Mouse (Mus musculus) frontal cortex, postnatal 14 days (tissue): ENCODE data around the gene Ptk6.

Experiments used
- DNase-seq, 2 experiments: peaks; one replicate each; pipeline ENCODE4 v3.0.0; 2022; ENCODE audit warnings: low spot score in 2 of 2

Gene Ptk6

DNA sequence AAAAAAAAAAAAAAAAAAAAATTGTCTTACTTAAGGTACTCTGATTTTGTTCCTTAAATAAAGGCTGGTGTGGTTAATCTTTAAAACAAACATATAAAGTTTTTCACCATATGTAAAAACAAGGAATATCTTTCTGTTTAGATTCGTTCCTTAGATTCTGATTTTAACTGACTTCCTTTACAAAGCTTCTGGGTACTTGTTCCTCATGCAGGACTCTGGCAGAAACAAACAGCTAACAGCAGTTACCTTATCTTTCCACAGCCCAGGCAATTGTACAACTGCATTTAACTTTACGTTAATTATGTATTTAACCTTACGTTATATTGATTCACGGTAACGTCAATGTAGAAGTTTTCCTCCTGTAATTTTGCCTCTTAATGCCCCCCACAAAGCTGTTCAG lies 36.1 kb downstream of the Ptk6 start:
- no peak for DNase-seq

DNA sequence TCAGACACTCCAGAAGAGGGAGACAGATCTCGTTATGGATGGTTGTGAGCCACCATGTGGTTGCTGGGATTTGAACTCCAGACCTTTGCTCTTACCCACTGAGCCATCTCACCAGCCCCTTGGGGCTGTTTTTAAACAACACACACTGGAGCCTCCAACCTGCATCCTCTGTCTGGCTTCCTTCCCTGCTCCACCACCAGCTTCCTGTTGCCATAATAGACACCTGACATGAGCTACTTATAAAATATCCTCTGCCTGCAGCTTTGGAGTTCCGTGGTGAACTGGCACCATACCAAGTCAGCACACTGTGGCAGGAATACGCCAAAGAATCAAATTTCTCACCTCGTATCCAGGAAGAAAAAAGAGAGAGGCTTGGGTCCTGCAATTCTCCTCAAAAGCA lies 41.8 kb downstream of the Ptk6 start:
- no peak for DNase-seq

DNA sequence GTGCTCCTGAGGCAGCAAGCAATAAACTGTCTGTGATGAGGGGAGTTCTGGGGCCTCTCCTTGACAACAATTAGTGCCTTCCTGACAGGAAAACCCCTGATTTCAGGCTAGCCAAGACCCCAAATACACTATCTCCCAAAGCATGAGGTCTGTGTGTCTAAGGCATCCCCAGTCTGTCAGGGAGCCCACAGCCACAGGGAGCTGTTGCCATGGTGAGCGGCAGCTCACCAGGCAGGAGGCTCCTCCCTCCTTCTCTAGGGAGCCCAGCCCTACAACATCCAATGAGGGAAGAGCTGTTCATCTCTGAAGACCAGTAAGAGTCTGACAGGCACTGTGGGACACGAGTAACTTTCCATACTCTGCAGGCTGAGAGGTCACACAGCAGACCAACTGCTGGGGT lies 42.8 kb downstream of the Ptk6 start:
- peak; percentile 65 to 74 for DNase-seq

DNA sequence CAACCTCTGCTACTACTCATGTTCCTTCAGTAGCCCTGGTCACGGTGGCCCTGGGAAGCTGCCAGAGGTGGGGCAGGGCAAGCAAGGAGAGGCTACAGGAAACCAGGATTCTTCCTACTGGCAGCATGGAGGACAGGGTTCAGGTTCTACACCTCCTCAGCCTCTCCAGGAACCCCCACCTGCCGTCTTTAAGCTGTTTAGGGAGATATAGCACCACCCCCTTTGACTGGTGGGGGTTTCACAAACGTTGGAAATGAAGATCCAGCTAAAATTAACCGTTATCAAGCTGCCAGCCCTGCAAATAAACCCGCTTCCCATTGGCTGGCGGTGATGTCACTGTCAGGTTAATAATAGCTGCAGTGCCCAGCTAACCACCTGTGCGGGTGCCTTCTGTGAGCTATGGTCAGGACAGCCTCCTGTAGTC lies 43.5 kb downstream of the Ptk6 start:
- peak; percentile 72 to 80 for DNase-seq

DNA sequence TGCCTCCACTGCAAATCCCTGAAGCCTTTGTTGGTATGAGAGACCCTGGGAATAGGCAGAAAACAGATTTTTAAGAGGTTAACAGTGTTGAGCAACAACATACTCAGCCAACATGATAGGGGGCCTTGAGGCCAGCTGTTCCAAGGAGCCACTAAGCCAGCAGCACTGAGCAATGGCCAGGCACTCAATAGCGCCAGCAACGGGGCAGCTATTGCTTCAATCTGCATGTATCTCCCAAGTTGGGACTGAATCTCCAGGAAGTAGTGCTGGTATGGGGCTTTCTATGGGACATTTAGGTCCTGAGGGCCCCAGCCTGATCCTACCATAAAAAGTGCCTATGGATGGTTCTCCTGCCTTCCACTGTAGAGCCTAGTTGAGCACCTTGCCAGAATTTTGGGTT lies 44.1 kb downstream of the Ptk6 start:
- no peak for DNase-seq

DNA sequence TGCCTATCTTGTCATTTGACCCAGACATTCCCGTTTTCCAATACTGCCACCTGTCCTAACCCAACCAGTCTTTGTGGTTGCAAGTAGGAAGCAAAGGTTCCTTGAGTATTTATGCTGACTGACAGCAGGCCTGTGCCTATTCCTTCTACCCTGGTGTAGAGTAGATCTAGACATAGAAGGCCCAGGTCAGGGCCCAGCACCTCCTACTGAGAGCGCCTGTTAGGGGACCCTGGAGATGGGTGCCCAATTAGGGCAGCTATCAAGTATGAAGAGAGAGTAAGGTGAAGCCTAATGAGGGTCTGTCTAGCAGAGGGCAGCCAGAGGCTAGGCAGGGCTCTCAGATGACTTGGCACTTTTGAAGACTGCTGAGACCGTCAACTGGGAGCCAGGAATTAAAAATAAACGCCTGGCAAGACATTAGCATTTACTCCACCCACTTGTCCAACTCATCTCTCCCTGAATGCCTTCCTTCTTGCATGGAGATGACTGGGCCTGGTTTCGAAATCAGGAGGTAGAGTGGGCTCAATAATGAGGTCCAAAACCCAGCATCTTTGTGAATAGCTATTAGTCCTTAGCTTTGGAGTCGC lies 44.8 kb downstream of the Ptk6 start:
- no peak for DNase-seq

DNA sequence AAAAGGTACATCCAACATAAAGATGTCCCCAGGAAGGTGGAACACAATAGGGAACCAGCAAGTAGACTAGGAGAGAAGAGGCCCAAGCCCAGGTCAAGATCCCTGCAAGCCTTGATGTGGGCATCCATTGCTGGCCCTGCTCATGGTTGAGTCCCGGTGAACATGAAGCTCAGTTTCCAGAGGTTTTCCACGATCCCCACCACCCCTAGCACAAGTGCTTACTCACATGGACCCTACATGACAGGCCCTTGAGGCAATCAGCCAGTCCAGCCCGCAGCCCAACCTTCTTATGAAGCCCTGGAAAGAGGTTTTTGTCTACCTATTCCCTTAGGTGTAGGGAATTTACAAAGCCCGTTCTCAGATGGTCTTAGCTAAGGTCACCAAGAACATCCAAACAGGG lies 45.4 kb downstream of the Ptk6 start:
- peak in 1 of 2 experiments; percentile 32 for DNase-seq

DNA sequence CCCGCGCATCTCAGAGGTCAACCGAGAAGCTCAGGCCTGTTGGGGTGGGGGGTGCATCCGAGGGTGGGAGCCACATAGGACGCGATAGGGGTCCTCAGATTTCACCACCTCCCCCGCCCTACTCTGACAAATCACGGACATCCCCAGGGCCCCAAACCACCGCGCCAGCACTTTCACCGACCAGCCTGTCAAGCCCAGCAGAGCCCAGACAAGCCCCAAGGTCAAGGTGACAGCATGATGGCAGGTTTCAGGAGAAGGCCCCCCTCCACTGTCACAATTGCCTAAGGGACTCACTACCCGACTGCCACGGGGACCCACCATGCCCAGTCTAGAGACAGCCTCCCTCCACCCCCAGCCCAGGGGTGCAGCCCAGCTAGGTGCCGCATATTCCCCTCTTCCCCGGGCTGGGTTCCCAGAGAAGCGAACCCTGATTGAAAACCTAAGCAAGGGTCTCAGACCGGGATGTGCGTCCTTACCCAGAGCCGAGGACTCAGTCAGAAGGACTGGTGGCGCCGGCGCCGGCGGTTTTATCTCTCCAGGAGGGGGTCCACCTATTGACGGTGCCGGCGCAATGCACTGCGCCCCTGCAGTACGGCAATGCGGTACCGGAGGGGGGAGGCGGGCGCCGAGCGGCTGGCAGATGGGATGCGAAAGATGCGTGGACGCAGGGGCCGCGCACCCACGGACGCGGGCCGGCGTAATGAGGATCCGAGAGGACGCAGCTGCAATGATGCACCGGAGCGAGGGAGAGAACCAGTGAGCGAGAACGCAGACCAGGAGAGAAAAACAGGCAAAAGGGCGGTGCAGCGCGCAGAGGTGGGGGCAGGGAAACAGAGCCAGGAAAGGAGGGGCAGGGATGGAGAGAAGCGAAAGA lies 46.1 kb downstream of the Ptk6 start, which contains the start of gene Eef1a2:
Gene Eef1a2 (minus strand): TSS at position 767 of the 874 bp plus-strand sequence.
- DNase-seq, result peak; percentile 76 to 79

DNA sequence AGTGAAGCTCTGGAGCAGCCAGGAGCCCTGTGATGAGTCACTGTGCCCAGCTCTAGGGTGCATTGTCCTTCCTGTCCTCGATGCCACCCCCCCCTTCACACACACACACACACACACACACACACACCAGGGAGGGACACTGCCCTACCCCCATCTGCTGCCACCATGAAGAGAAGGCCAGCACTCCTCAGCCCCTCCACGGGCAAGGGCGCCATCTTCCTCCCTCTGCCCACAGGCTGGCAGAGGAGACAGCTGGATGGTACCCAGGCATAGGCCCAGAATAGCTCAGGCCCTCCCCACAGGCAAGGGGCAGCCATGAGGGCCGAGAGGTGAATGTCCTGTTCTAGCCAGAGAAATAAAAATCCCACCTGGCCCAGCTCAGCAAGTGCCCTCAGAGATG lies 46.8 kb downstream of the Ptk6 start:
- DNase-seq, result peak; percentile 11 to 25

DNA sequence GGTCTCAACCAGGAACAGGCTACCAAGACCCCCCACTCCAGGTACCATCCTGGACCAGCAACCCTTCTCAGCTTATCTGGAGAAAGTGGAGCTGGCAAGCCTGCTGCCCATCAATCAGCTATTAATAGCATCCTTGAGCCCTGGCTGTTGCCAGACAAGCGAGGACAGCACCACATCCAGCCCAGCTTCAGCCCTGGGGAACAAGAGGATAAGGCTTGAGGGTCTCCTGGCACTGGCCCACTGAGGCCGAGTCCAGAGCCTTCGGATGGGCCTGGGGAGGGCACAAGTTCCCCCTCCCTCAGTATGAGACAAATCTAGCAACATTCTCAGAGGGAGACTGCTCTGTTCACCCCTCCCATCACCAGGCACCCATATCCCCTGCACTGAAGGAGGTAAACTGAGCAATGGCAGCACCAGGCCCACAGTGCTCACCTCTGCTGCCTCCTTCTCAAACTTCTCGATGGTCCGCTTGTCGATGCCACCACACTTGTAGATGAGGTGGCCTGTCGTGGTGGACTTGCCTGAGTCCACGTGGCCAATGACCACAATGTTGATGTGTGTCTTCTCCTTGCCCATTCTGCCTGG lies 47.7 kb downstream of the Ptk6 start:
- peak; percentile 5 to 19 for DNase-seq

DNA sequence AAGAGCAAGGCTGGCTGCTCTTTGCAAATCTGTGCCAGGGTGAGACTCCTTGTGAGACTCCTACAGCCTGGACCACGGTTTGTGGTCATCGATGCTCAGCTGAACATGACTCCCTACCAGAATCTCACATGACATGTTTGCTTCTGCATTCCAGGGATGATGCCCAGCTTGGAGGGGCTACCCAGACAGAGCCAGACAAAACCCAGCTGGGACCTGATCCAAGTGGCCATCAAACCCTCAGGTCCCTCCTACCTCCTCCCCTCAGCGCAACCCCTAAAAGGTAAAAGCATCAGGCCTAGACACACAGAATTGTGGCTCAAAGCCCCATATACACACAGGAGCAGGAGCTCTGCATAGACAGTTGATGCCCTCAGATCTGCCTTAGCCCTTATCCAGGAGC lies 48.2 kb downstream of the Ptk6 start:
- DNase-seq, result peak in 1 of 2 experiments; percentile 8

DNA sequence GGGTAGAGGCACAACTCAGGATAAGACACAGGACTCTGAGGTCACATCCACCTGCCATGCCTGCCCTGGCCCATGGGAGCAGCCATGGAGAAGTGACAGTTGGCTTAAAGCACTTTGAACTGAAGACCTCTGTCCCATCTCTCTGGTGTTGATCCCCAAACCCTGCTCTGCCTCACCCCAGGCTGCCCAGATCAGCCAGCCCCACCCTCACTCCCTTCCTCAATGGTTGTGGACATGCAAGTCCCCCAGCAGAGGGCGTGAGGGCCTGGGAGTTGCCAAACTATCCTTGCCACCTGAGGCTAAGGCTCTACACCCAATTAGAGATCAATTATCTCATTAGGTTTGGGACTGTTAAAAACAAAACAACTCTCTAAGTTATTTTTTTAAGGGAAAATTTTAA lies 48.8 kb downstream of the Ptk6 start:
- peak in 1 of 2 experiments; percentile 25 for DNase-seq

DNA sequence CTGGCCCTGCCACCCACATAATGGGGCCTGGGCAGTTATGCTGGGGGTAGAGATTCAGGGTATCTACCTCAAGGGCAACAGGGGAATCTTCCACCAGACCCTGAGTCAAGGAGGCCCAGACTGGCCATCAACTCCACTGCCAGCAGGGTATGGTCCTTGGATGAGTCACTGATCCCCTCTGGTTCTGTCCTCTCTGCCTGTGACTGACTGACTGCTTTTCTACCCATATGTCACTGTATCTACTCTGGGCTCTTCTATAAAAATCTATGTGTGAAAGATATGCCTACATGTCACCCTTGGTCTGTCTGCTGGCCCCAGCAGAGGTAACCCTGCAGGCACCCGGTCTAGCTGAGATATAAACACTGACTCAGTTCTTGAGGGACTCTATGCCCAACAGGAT lies 49.5 kb downstream of the Ptk6 start:
- DNase-seq, result peak in 1 of 2 experiments; percentile 4

DNA sequence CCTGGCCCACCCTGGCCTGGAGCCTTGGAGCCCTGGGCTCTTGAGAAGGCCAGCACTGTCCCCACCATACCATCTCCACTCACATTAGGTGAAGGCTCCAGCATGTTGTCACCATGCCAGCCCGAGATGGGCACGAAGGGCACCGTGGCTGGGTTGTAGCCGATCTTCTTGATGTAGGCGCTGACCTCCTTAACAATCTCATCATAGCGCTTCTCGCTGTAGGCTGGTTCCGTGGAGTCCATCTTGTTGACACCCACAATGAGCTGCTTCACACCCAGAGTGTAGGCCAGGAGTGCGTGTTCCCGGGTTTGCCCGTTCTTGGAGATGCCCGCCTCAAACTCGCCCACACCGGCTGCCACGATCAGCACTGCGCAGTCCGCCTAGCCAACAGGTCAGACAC lies 49.9 kb downstream of the Ptk6 start:
- peak in 1 of 2 experiments; percentile 32 for DNase-seq

DNA sequence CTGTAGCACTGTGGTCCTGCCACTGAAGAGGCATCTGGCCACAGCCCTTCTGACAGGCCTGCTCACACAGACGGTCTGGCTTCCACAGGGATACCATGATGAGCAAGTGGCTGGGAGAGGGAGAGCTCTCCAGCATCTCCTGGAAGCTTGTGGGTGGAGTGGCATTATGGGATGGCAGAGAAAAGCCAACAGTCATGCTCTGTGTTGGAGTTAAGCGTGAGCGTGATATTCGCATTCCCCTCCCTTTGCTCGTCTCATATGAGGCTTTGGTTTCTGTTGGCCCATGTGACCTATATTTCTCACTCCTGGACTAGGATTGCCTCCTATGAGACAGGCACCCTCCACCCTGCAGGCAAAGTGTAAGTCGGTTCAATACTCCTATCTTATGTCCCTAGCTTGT lies 52.3 kb downstream of the Ptk6 start:
- peak in 1 of 2 experiments; percentile 34 for DNase-seq

DNA sequence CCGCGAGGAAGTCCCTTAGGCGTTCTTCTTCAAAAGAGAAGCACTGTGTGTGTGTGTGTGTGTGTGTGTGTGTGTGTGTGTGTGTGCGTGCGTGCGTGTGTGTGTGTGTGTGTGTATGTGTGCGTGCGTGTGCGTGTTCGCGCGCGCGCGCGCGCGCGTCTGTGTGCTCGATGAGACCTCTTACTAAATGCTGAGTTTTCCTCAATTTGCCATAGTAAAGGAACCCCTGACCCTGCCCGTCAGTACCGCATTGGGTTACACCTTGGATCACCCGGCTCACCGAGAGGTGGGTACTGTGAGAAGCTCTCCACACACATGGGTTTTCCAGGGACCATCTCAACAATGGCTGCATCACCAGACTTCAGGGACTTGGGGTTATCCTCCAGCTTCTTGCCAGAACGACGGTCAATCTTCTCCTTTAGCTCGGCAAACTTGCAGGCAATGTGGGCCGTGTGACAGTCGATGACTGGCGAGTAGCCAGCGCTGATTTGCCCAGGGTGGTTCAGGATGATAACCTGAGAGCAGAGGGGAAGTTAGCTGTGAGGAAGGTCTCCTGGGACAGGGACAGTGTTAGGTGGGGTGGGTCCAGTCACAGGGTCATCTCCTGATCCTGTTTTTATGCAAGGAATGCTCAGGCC lies 54.2 kb downstream of the Ptk6 start:
- no peak for DNase-seq

DNA sequence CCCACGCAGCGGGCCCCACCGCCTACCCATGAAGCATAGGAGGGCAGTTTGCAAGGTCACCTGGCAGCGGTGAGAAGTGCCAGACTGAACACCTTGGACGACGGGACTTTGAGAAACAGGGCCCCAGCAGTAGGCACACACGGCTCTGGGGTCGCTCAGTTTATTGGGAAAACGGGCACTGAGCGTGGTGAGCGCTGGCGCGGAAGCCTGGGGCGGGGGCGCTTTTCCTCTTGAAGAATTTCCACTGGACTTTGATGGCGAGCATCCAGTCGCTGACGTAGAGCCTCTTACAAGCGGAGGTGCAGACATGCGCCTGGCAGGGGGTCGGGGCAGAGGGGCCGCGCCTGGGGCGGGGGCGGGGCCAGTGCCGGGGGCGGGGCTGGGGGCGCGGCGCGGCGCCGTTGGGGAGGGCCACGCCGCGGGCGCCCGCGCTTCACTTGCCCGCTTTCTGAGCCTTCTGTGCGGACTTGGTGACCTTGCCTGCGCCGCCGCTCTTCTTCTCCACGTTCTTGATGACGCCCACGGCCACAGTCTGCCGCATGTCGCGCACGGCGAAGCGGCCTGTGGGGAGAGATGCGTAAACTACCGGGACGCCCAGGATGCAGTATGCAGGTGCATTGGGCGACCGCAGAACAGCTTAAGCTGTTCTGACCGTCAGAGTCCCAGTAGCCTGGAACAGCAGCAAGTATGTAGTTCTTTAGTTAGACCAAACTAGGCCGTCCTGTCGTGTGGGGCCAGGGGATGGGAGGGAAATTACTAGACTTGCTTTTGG lies 54.9 kb downstream of the Ptk6 start:
- DNase-seq, result no peak

DNA sequence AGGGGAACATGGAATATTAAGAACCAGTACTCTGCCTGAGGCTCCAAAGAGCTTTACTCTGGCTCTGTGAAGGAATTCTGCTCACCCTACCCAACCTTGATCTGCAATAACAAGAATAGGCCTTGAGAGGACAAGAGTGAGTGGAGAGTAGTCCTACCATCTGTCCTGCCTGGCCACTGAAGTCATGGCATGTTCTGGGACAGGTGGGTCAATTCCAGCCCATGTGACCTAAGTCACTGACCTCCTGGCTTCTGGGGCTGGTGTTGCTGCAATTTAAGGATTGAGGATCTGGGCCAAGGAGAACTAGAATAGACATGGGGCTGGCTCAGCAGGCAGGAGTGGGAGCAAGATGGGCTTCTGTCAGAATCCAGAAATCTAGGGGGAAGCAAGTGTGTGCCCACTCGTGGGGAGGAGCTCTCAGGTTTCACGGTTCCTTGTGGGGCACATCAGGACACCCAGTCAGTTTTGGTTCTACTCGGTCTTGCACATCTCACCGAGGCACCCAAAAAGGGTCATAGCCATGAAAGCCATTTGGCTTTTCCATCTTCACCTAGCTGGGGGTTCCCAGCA lies 55.5 kb downstream of the Ptk6 start:
- no peak for DNase-seq

DNA sequence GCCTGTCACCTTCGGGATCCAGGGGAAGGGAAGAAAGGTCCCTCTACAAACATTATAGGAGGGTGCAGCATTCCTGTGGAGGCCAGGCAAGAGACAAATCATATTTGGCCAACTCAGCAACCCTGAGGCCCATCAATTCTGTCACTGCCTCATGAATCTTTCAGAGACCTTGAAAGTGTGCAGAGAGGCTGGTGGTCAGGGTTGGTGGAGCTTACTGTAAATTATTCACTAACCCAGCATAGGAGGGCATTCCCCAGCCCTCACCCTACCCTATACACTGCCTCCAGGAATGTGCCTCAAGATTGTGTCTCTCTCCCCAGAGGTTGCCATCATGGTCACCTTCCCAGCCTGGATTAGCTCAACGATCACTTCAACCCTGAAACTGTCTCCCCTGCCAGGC lies 57.9 kb downstream of the Ptk6 start:
- peak in 1 of 2 experiments; percentile 6 for DNase-seq
